Mouse (Mus musculus): ENCODE measurements around the gene Vangl2. TPM values are rescaled to one million over a fixed set of nuclear protein-coding genes. Genes with fewer than 3 reads are reported as not detected.

The Vangl2 gene
- total and polyA plus RNA-seq, 3 experiments, result 0.39 to 3.0 TPM; not detected in 1

DNA sequence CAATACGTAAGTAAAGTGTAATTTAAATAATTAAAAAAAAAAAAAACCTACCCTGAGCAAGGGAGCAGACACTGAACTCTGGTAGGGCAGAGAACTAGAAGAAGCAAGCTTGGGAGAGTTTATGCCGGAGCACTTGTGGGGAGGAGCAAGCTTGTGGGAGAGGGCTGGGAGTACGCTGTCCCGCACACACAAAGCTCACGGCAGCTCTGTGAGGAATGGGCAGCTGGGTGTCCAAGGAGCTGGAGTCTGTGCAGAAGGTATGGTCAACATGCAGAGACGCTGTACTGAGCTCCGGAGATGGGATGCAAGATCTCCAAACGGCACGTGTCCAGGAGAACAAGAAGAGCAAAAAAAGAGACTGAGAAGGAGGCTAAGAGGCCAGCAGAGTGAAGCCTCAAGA is 13.5 kb downstream of the Vangl2 start:
- no peaks in the 10 kb centered on the region for H3K27me3 ChIP-seq (ENCODE audit: control insufficient read depth in 1 of 2, insufficient read depth in 2 of 2, low read length in 2 of 2)
- H3K36me3 ChIP-seq (ENCODE audit: control insufficient read depth in 1 of 2, insufficient read depth in 2 of 2, low read length in 2 of 2), result no peaks in the 10 kb centered on the region
- no peaks in the 10 kb centered on the region for H3K9me3 ChIP-seq (replicated peaks; ENCODE audit: insufficient read depth, low read length)
- H3K79me2 ChIP-seq (ENCODE audit: control insufficient read depth, insufficient read depth, low read length, poor library complexity), result no peaks in the 10 kb centered on the region
- no peak for DNase-seq (ENCODE audit: low read depth, low spot score)
- no peak overlapping the region for H3K4me3 ChIP-seq (ENCODE audit: control insufficient read depth in 1 of 2, insufficient read depth in 1 of 2, low read depth in 2 of 2, low read length in 2 of 2)
- H3K27ac ChIP-seq (ENCODE audit: control insufficient read depth, low read depth, low read length), result no peak overlapping the region
- H3K9ac ChIP-seq (ENCODE audit: control insufficient read depth, low read depth, low read length, poor library complexity, severe bottlenecking), result no peak overlapping the region
- no peaks in the 10 kb centered on the region for H3K4me1 ChIP-seq (ENCODE audit: control insufficient read depth in 1 of 2, insufficient read depth in 2 of 2, low read length in 2 of 2)
- TF ChIP-seq POLR2AphosphoS5 (IDR thresholded peaks at IDR 0.05; ENCODE audit: borderline replicate concordance, low read depth, low read length), result no peak

GRCm38 (mm10) chr1:172012030-172012429 is 16.2 kb downstream of the Vangl2 start:
- Histone ChIP-seq H3K27ac (ENCODE audit: control insufficient read depth, low read depth, low read length) (no peak overlapping the region), H3K79me2 (ENCODE audit: control insufficient read depth, insufficient read depth, low read length, poor library complexity) (no peaks in the 10 kb centered on the region), H3K4me1 (ENCODE audit: control insufficient read depth in 1 of 2, insufficient read depth in 2 of 2, low read length in 2 of 2) (no peaks in the 10 kb centered on the region)
- TF ChIP-seq NRF1 (IDR thresholded peaks at IDR 0.05; ENCODE audit: insufficient read depth, low read depth, low read length, poor library complexity, severe bottlenecking), result no peak
- TF ChIP-seq JUND (IDR thresholded peaks at IDR 0.05; ENCODE audit: low read depth, low read length), result no peak
- TF ChIP-seq ETS1 (IDR thresholded peaks at IDR 0.05; ENCODE audit: low read depth, low read length), result no peak
- no peak for TF ChIP-seq ZNF384 (IDR thresholded peaks at IDR 0.05; ENCODE audit: low read depth, low read length)
- TF ChIP-seq NELFE (IDR thresholded peaks at IDR 0.05; ENCODE audit: low read depth, low read length), result no peak
- TF ChIP-seq MAFK (IDR thresholded peaks at IDR 0.05; ENCODE audit: borderline replicate concordance, low read depth, low read length), result no peak
- no peak for TF ChIP-seq TAL1 (IDR thresholded peaks at IDR 0.05; ENCODE audit: low read length)
- no peak for TF ChIP-seq EP300 (IDR thresholded peaks at IDR 0.05; ENCODE audit: low read depth in 1 of 2, low read length in 2 of 2)
- TF ChIP-seq GABPA (IDR thresholded peaks at IDR 0.05; ENCODE audit: low read depth, low read length), result no peak
- TF ChIP-seq MYC (IDR thresholded peaks at IDR 0.05; ENCODE audit: low read depth, low read length), result no peak
- TF ChIP-seq RAD21 (IDR thresholded peaks at IDR 0.05; ENCODE audit: low read depth, low read length), result peak; percentile 59
- TF ChIP-seq CTCF (IDR thresholded peaks at IDR 0.05 in 2 of 3, conservative IDR thresholded peaks at IDR 0.05 in 1 of 3; ENCODE audit: control insufficient read depth in 1 of 3, insufficient read depth in 1 of 3, low read depth in 2 of 3, low read length in 3 of 3, poor library complexity in 1 of 3, severe bottlenecking in 1 of 3), result peak; percentile 81 to 83 (median 83)
- no peak for TF ChIP-seq ZMIZ1 (IDR thresholded peaks at IDR 0.05; ENCODE audit: low read depth, low read length)
- 0 out of 2 replicates have a peak, but pooled peaks have one; percentile 31 for TF ChIP-seq MAZ (IDR thresholded peaks at IDR 0.05; ENCODE audit: low read depth, low read length)
- no peak for TF ChIP-seq USF2 (IDR thresholded peaks at IDR 0.05; ENCODE audit: borderline replicate concordance in 1 of 2, insufficient read depth in 1 of 2, low read depth in 1 of 2, low read length in 2 of 2)
- no peak for TF ChIP-seq BHLHE40 (IDR thresholded peaks at IDR 0.05; ENCODE audit: borderline replicate concordance, low read depth, low read length)
- peak; percentile 52 for TF ChIP-seq ZC3H11A (IDR thresholded peaks at IDR 0.05; ENCODE audit: low read depth, low read length)
- TF ChIP-seq SIN3A (IDR thresholded peaks at IDR 0.05; ENCODE audit: low read length), result 0 out of 2 replicates have a peak, but pooled peaks have one; percentile 36
- TF ChIP-seq CHD2 (IDR thresholded peaks at IDR 0.05; ENCODE audit: low read length), result no peak
- TF ChIP-seq MYB (IDR thresholded peaks at IDR 0.05; ENCODE audit: low read depth, low read length), result no peak
- TF ChIP-seq USF1 (IDR thresholded peaks at IDR 0.05; ENCODE audit: low read depth, low read length), result no peak
- TF ChIP-seq TBP (IDR thresholded peaks at IDR 0.05; ENCODE audit: low read depth, low read length), result no peak
- TF ChIP-seq GATA1 (IDR thresholded peaks at IDR 0.05; ENCODE audit: low read depth, low read length), result no peak
- no peak for TF ChIP-seq MAX (IDR thresholded peaks at IDR 0.05; ENCODE audit: low read length)
- no peak for TF ChIP-seq MXI1 (IDR thresholded peaks at IDR 0.05; ENCODE audit: low read depth, low read length)
- TF ChIP-seq RCOR1 (IDR thresholded peaks at IDR 0.05; ENCODE audit: low read depth, low read length), result no peak
- TF ChIP-seq ZKSCAN1 (IDR thresholded peaks at IDR 0.05; ENCODE audit: low read depth, low read length), result no peak
- no peak for TF ChIP-seq HCFC1 (IDR thresholded peaks at IDR 0.05; ENCODE audit: low read depth, low read length)
- TF ChIP-seq POLR2A (IDR thresholded peaks at IDR 0.05; ENCODE audit: control insufficient read depth in 1 of 2, insufficient read depth in 1 of 2, low read depth in 1 of 2, low read length in 2 of 2, poor library complexity in 1 of 2), result no peak
- no peak for TF ChIP-seq TCF12 (IDR thresholded peaks at IDR 0.05; ENCODE audit: low read depth, low read length)
- TF ChIP-seq SMC3 (IDR thresholded peaks at IDR 0.05; ENCODE audit: low read depth, low read length), result peak; percentile 92
- no peak for TF ChIP-seq ELF1 (IDR thresholded peaks at IDR 0.05; ENCODE audit: low read depth, low read length)

More at GRCm38 (mm10) chr1:172012030-172012429, 16.2 kb downstream of the Vangl2 start:
- Histone ChIP-seq H3K9me3 (replicated peaks; ENCODE audit: insufficient read depth, low read length) (no peaks in the 10 kb centered on the region), H3K9ac (ENCODE audit: control insufficient read depth, low read depth, low read length, poor library complexity, severe bottlenecking) (peak overlapping the region; percentile 12; the same call in 1 of the 2 replicates), H3K27me3 (ENCODE audit: control insufficient read depth in 1 of 2, insufficient read depth in 2 of 2, low read length in 2 of 2) (no peaks in the 10 kb centered on the region), H3K4me3 (ENCODE audit: control insufficient read depth in 1 of 2, insufficient read depth in 1 of 2, low read depth in 2 of 2, low read length in 2 of 2) (no peak overlapping the region), H3K36me3 (ENCODE audit: control insufficient read depth in 1 of 2, insufficient read depth in 2 of 2, low read length in 2 of 2) (no peaks in the 10 kb centered on the region)
- peak; percentile 76 for DNase-seq (ENCODE audit: low read depth, low spot score)
